14 mouse cellular contexts compared by ENCODE assay signal in the genomic region with DNA sequence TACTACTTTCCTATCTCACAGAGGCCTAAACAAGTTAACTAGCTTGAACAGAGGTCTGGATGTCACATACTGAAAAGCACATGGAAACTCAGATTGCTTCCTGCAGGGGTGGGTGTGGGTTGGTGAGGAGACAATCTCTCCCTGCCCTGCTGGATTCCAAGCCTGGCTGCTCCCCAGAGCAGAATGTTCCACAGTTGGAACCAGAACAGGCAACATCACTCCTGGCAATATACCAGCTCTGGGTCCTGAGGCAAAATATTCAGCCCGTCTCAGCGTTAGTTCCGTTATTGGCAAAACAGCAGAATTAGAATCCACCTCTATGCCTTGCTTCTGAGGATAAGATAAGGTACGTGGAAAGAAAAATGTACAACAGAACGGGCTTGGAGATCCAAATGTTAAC. TPM values are rescaled to one million over a fixed set of nuclear protein-coding genes. Genes with fewer than 3 reads are reported as not detected.
DNase-seq lines count a peak whose midpoint lies in the region; ATAC-seq and TF ChIP-seq lines count a peak whose summit lies in the region.
"Had no signal": no experiment of that assay in that cellular context is flagged by ENCODE, and none has a peak within 500 bp of the region (broad histone marks: within the 10 kb centered on the region; RNA-seq: fewer than 3 reads in every experiment).

No protein-coding gene starts in this region.

- intact Hi-C loops in heart, postnatal 10 days (cut with DNase I) = no loop called here

- no peak overlapping the region for H3K9ac ChIP-seq in neural tube, embryonic 15.5 days (replicated peaks)
- H3K9ac ChIP-seq in hindbrain, postnatal 0 days (replicated peaks; ENCODE audit: low read length) = no peak overlapping the region
- H3K9ac ChIP-seq: hindbrain, embryonic 12.5 days; liver, embryonic 14.5 days; stomach, embryonic 15.5 days had no signal

- H3K27me3 ChIP-seq in neural tube, embryonic 15.5 days (replicated peaks) = peaks cover 25% of the 10 kb centered on the region
- 0 out of 2 replicates have a peak, but pooled peaks cover 3% of the 10 kb centered on the region for H3K27me3 ChIP-seq in hindbrain, postnatal 0 days (ENCODE audit: insufficient read depth, low read length)

- no peaks in the 10 kb centered on the region for H3K9me3 ChIP-seq in neural tube, embryonic 15.5 days (replicated peaks)
- H3K9me3 ChIP-seq in hindbrain, postnatal 0 days (ENCODE audit: low read length) = no peaks in the 10 kb centered on the region
- H3K9me3 ChIP-seq: embryonic facial prominence, embryonic 10.5 days; hindbrain, embryonic 12.5 days; stomach, embryonic 15.5 days had no signal

- no peak overlapping the region for H3K4me2 ChIP-seq in neural tube, embryonic 15.5 days
- H3K4me2 ChIP-seq in hindbrain, postnatal 0 days (ENCODE audit: low read depth, low read length) = no peak overlapping the region
- H3K4me2 ChIP-seq: hindbrain, embryonic 12.5 days; stomach, embryonic 15.5 days had no signal

- H3K27ac ChIP-seq in neural tube, embryonic 15.5 days (replicated peaks) = peak overlapping the region; percentile 18; the same call in 1 of the 2 replicates
- no peak overlapping the region for H3K27ac ChIP-seq in hindbrain, postnatal 0 days
- H3K27ac ChIP-seq: embryonic facial prominence, embryonic 10.5 days; hindbrain, embryonic 12.5 days; liver, embryonic 14.5 days; stomach, embryonic 15.5 days had no signal

- H3K36me3 ChIP-seq in neural tube, embryonic 15.5 days = no peaks in the 10 kb centered on the region
- H3K36me3 ChIP-seq in hindbrain, postnatal 0 days (ENCODE audit: insufficient read depth, low read length) = no peaks in the 10 kb centered on the region
- H3K36me3 ChIP-seq: embryonic facial prominence, embryonic 10.5 days; hindbrain, embryonic 12.5 days; stomach, embryonic 15.5 days had no signal

- peaks cover 52% of the 10 kb centered on the region for H3K4me1 ChIP-seq in neural tube, embryonic 15.5 days
- peaks cover 14% of the 10 kb centered on the region; the same call in 1 of the 2 replicates for H3K4me1 ChIP-seq in hindbrain, postnatal 0 days (ENCODE audit: insufficient read depth, low read length)

- WGBS in neural tube, embryonic 15.5 days = 75% methylated on average over 5 of the region's 5 CpGs
- WGBS in hindbrain, postnatal 0 days = 54% methylated on average over 5 of the region's 5 CpGs

- 0 out of 2 replicates have a peak, but pooled peaks have one; percentile 17 for ATAC-seq in frontal cortex, adult (ENCODE audit: low TSS enrichment)
- no peak for ATAC-seq in neural tube, embryonic 15.5 days (ENCODE audit: low FRiP score)
- ATAC-seq in hindbrain, postnatal 0 days = no peak

- TF ChIP-seq CTCF in hindbrain, postnatal 0 days (IDR thresholded peaks at IDR 0.05; ENCODE audit: low read depth) = no peak

- DNase-seq in frontal cortex, postnatal 36 days (ENCODE audit: low spot score in 2 of 2) = no peak
- DNase-seq in neural tube, embryonic 10.5 days (ENCODE audit: extremely low spot score, low spot score) = no peak
- DNase-seq in heart, postnatal 10 days = peak; percentile 53 to 59
- DNase-seq in layer of hippocampus, postnatal 36 days = peak; percentile 68 to 73
- no peak for DNase-seq in frontal cortex, postnatal 10 days (ENCODE audit: low spot score in 2 of 2)
- no peak for DNase-seq in hindbrain, postnatal 0 days (ENCODE audit: low spot score)
- DNase-seq: kidney, adult 9 months; retina, postnatal 1 day had no signal

- no peak overlapping the region for H3K4me3 ChIP-seq in neural tube, embryonic 15.5 days (replicated peaks)
- no peak overlapping the region for H3K4me3 ChIP-seq in hindbrain, postnatal 0 days (ENCODE audit: low read length)
- H3K4me3 ChIP-seq: embryonic facial prominence, embryonic 10.5 days; hindbrain, embryonic 12.5 days; stomach, embryonic 15.5 days had no signal

RNA-seq across cellular contexts. Expression of a gene that starts 28.3 kb away (rescaled TPM):
- polyA plus RNA-seq in neural tube, embryonic 15.5 days (2015; fragmentation: Nextera tagmentation; extraction: Ambion mirVana) = 28.3 and 41.6 TPM in 2 replicates
- 100 to 1,000 TPM in 1 of 2 experiments, 10 to 100 TPM in 1; 90.9 to 100 TPM for total RNA-seq in heart, postnatal 10 days (2021)
- 10 to 100 TPM; 86.7 to 89.8 TPM for total RNA-seq in layer of hippocampus, postnatal 36 days (2021)
- total RNA-seq in hindbrain, postnatal 0 days (2014; rRNA removed) = 26.6 and 32.4 TPM in 2 replicates
- polyA plus RNA-seq in hindbrain, postnatal 0 days (2015; fragmentation: Nextera tagmentation; extraction: Ambion mirVana) = 29.8 and 30.3 TPM in 2 replicates

Comparison
In these comparisons a context has a peak if more than half of its experiments do, and no peak if none do; other contexts are left out.
1. DNase-seq: peak in heart, postnatal 10 days (2 of 2) and layer of hippocampus, postnatal 36 days (2 of 2); none in frontal cortex, postnatal 36 days (0 of 2), neural tube, embryonic 10.5 days (single experiment), frontal cortex, postnatal 10 days (0 of 2) and hindbrain, postnatal 0 days (single experiment).